Mouse (Mus musculus): Measurements from ENCODE around the gene Hist2h2be. TPM values are rescaled to one million over a fixed set of nuclear protein-coding genes. Genes with fewer than 3 reads are reported as not detected.
A peak's percentile ranks its signal among the peaks of the same experiment; 100 is the strongest.

Hist2h2be gene
- polyA plus RNA-seq, 1 experiment, result 9.4 TPM

GRCm38 (mm10) chr3:96178902-96179301, 42.0 kb upstream of the Hist2h2be start:
- Histone ChIP-seq H3K27ac (ENCODE audit: control insufficient read depth, insufficient read depth, low read depth, low read length, poor library complexity) (no peak overlapping the region), H3K4me3 (replicated peaks; ENCODE audit: control insufficient read depth, low read depth, low read length) (no peak overlapping the region), H3K4me1 (ENCODE audit: control insufficient read depth, insufficient read depth, low read length) (no peaks in the 10 kb centered on the region)
- WGBS, result 91% methylated on average over 2 of the region's 2 CpGs
- TF ChIP-seq POLR2A (IDR thresholded peaks at IDR 0.05; ENCODE audit: borderline replicate concordance, control insufficient read depth, low read depth, low read length), result no peak
- TF ChIP-seq CTCF (IDR thresholded peaks at IDR 0.05; ENCODE audit: control insufficient read depth, insufficient read depth, low read length), result no peak

- no peak overlapping the region for H3K27ac ChIP-seq (ENCODE audit: control insufficient read depth, insufficient read depth, low read depth, low read length, poor library complexity)
- no peak for TF ChIP-seq POLR2A (IDR thresholded peaks at IDR 0.05; ENCODE audit: borderline replicate concordance, control insufficient read depth, low read depth, low read length)
- no peak for TF ChIP-seq CTCF (IDR thresholded peaks at IDR 0.05; ENCODE audit: control insufficient read depth, insufficient read depth, low read length)
- no peaks in the 10 kb centered on the region for H3K4me1 ChIP-seq (ENCODE audit: control insufficient read depth, insufficient read depth, low read length)
- 80% methylated on average over 4 of the region's 4 CpGs for WGBS
- no peak overlapping the region for H3K4me3 ChIP-seq (replicated peaks; ENCODE audit: control insufficient read depth, low read depth, low read length)
Measured at GRCm38 (mm10) chr3:96179531-96179930, 41.4 kb upstream of the Hist2h2be start.

DNA sequence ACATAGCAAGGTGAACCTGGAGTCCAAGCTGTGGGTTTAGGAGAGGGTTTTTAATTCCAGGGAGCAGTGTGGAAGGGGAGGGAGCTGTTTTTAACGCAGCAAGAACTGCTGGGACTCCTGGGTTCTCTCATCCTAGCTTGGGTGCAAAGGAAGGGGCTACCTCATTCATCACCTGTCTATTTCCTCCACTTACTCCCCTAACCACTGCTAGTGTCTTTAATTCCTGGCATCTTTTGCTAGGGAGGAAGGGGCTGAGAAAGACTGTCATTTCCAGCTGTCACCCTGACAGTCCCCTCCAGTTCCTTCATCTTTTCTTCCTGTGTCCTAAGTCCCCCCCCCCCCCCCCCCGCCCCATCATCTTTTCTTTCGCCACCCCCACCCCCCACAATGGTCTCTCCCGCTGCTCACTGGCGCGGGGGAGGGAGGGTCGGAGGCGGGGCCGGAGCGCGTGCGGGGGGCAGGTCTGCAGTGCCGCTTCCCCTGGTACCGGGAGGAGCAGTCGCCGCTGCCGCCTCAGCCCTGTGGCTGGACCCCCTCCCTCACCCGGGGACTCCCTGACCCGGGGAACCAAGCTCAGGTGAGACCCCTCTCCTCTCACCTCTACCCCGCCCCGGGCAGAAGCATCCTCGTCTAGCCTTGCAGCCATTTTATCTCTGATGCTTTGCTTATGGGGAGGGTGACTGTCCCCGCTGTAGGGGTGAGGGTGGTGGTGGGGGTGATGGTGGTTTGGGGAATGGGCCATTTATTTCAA, 40.0 kb upstream of the Hist2h2be start, which contains the start of gene Sv2a:
TSS of gene Sv2a (plus strand) at position 425 of the 751 bp plus-strand sequence.
- H3K4me3 ChIP-seq (replicated peaks; ENCODE audit: control insufficient read depth, low read depth, low read length), result peak within 1 kb of the TSS; percentile 40
- WGBS, result 2% methylated on average over 22 of the region's 23 CpGs
- TF ChIP-seq CTCF (IDR thresholded peaks at IDR 0.05; ENCODE audit: control insufficient read depth, insufficient read depth, low read length) (no peak), POLR2A (IDR thresholded peaks at IDR 0.05; ENCODE audit: borderline replicate concordance, control insufficient read depth, low read depth, low read length) (no peak)
- no peaks in the 10 kb centered on the region for H3K4me1 ChIP-seq (ENCODE audit: control insufficient read depth, insufficient read depth, low read length)
- no peak within 1 kb of the TSS for H3K27ac ChIP-seq (ENCODE audit: control insufficient read depth, insufficient read depth, low read depth, low read length, poor library complexity)

DNA sequence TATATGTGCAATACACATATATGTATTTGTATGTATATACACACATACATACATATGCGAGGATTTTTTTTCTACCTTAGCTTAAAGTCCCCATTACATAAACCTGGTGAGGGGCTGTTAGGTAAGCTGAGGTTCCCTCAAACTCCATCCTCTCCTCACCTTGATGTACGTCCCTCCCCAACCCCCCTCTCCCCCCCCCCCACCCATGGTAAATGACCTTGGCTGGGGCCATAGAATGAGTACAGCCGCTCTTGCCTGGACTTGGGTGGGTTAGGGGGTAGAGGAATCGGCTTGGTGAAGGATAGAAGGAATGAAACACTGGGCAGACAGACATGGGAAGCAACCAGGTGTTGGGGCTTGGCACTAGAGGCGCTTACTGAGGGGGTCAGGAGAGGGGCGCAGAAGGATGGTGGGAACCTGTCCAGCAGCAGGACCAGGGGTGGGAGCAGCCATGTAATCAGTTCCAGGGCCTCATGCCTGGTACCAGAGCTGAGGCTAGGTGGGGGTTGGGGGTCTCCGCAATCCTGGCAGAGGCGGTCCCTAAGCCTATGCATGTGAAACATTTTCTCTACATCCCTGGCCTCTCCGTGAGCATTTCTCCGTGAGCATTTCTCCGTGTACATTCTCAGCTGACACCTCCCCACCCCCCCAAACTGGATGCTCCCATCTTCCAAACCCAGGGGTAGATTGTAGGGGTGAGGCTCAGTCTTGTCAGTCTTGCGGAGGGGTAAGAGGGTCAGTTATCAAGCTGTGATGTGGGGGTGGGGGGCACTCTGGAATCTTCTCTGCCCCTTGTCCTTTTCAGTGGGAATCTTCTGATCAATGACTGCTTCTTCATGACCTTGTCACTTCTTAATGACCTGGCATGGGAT, 39.2 kb upstream of the Hist2h2be start:
- no peak overlapping the region for H3K27ac ChIP-seq (ENCODE audit: control insufficient read depth, insufficient read depth, low read depth, low read length, poor library complexity)
- H3K4me1 ChIP-seq (ENCODE audit: control insufficient read depth, insufficient read depth, low read length), result no peaks in the 10 kb centered on the region
- TF ChIP-seq POLR2A (IDR thresholded peaks at IDR 0.05; ENCODE audit: borderline replicate concordance, control insufficient read depth, low read depth, low read length) (no peak), CTCF (IDR thresholded peaks at IDR 0.05; ENCODE audit: control insufficient read depth, insufficient read depth, low read length) (no peak)
- 68% methylated on average over 12 of the region's 12 CpGs for WGBS
- no peak overlapping the region for H3K4me3 ChIP-seq (replicated peaks; ENCODE audit: control insufficient read depth, low read depth, low read length)

DNA sequence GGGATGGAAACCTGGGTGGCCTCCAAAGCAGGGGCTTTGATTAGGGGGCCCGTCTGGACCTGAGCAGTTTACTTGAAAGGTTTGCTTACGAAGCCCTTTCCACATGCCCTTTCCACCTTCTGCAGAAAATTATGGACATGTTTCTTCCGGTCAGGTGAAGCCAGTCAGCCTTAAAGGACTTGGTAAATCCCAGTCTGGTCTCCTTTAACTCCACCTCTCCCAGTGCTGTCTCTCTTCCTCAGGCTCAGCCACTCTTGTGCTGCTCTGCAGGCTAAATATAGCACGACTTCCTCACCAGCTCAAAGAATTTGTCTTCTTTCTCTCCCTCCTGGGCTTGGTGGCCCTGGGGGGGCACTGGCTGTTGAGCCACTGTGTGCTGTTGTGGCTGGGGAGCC, 38.5 kb upstream of the Hist2h2be start:
- no peak overlapping the region for H3K27ac ChIP-seq (ENCODE audit: control insufficient read depth, insufficient read depth, low read depth, low read length, poor library complexity)
- 36% methylated on average over 4 of the region's 4 CpGs for WGBS
- TF ChIP-seq POLR2A (IDR thresholded peaks at IDR 0.05; ENCODE audit: borderline replicate concordance, control insufficient read depth, low read depth, low read length), result no peak
- no peak for TF ChIP-seq CTCF (IDR thresholded peaks at IDR 0.05; ENCODE audit: control insufficient read depth, insufficient read depth, low read length)
- H3K4me3 ChIP-seq (replicated peaks; ENCODE audit: control insufficient read depth, low read depth, low read length), result no peak overlapping the region
- H3K4me1 ChIP-seq (ENCODE audit: control insufficient read depth, insufficient read depth, low read length), result no peaks in the 10 kb centered on the region

DNA sequence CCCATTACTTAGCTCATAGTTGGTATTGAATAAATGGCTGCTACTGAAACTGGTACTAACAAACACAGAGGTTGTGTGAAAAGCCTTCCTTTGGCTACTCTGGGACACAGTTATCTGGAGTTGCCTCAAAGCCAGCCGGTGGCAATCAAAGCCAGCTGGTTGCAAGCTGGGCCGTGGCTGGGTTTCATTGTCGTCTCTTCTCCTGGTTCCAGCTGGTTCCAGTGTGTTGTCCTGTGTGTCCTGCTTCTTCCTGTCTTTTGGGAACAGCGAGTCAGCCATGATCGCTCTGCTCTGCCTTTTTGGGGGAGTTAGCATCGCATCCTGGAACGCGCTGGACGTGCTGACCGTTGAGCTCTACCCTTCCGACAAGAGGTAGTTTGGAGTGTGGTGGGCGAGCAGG, 27.9 kb upstream of the Hist2h2be start:
- 85% methylated on average over 12 of the region's 12 CpGs for WGBS
- no peak overlapping the region for H3K27ac ChIP-seq (ENCODE audit: control insufficient read depth, insufficient read depth, low read depth, low read length, poor library complexity)
- H3K4me3 ChIP-seq (replicated peaks; ENCODE audit: control insufficient read depth, low read depth, low read length), result no peak overlapping the region
- no peak for TF ChIP-seq POLR2A (IDR thresholded peaks at IDR 0.05; ENCODE audit: borderline replicate concordance, control insufficient read depth, low read depth, low read length)
- no peak for TF ChIP-seq CTCF (IDR thresholded peaks at IDR 0.05; ENCODE audit: control insufficient read depth, insufficient read depth, low read length)
- H3K4me1 ChIP-seq (ENCODE audit: control insufficient read depth, insufficient read depth, low read length), result peaks cover 4% of the 10 kb centered on the region

GRCm38 (mm10) chr3:96194966-96195365, 26.0 kb upstream of the Hist2h2be start:
- TF ChIP-seq POLR2A (IDR thresholded peaks at IDR 0.05; ENCODE audit: borderline replicate concordance, control insufficient read depth, low read depth, low read length) (no peak), CTCF (IDR thresholded peaks at IDR 0.05; ENCODE audit: control insufficient read depth, insufficient read depth, low read length) (no peak)
- H3K4me3 ChIP-seq (replicated peaks; ENCODE audit: control insufficient read depth, low read depth, low read length), result no peak overlapping the region
- H3K4me1 ChIP-seq (ENCODE audit: control insufficient read depth, insufficient read depth, low read length), result peaks cover 4% of the 10 kb centered on the region
- no peak overlapping the region for H3K27ac ChIP-seq (ENCODE audit: control insufficient read depth, insufficient read depth, low read depth, low read length, poor library complexity)
- 21% methylated on average over 10 of the region's 10 CpGs for WGBS

DNA sequence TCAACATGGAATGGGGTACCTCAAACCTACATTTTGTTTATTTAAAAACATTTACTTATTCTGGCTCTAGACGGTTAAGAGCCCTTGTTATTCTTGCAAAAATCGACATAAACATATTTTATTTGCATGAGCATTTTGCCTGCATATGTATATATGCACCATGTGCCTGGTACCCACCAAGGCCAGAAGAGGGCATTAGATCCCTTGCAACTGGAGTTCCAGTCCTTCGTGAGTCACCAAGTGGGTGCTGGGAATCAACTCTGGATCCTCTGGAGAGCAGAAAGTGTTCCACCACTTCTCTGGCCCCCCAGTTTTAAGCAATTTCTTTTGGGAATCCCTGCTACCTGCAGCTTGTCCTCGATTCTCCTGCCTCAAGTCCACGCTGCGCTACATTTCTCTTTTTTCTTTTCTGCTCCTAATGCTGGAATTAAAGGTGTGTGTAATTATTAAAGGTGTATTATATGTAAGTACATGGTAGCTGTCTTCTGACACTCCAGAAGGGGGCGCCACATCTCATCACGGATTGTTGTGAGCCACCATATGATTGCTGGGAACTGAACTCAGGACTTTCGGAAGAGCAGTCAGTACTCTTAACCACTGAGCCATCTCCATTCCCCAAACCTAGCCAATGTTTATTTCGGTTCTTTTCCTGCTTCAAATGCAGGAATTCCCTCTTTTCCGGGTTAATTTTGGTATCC, 25.2 kb upstream of the Hist2h2be start:
- Histone ChIP-seq H3K4me3 (replicated peaks; ENCODE audit: control insufficient read depth, low read depth, low read length) (no peak overlapping the region), H3K27ac (ENCODE audit: control insufficient read depth, insufficient read depth, low read depth, low read length, poor library complexity) (no peak overlapping the region), H3K4me1 (ENCODE audit: control insufficient read depth, insufficient read depth, low read length) (peaks cover 4% of the 10 kb centered on the region)
- 91% methylated on average over 11 of the region's 11 CpGs for WGBS
- no peak for TF ChIP-seq POLR2A (IDR thresholded peaks at IDR 0.05; ENCODE audit: borderline replicate concordance, control insufficient read depth, low read depth, low read length)

All from bone marrow, adult 2 months (tissue).